Mouse (Mus musculus): ENCODE results near the gene Wbp2. TPM values are rescaled to one million over a fixed set of nuclear protein-coding genes. Genes with fewer than 3 reads are reported as not detected.
A peak's percentile ranks its signal among the peaks of the same experiment; 100 is the strongest.

Wbp2 gene
- polyA plus RNA-seq, 1 experiment: 334 TPM

GRCm38 (mm10) chr11:116087194-116088130 is 667 bp upstream of the Wbp2 start:
- Histone ChIP-seq H3K4me3 (ENCODE audit: low read depth, low read length) (peak overlapping the region; percentile 61), H3K27me3 (ENCODE audit: control insufficient read depth, insufficient read depth, low read length) (no peaks in the 10 kb centered on the region), H3K4me1 (ENCODE audit: control insufficient read depth, insufficient read depth, insufficient read length, low read length) (peaks cover 17% of the 10 kb centered on the region), H3K27ac (ENCODE audit: insufficient read depth, low read depth, low read length) (peak overlapping the region; percentile 97), H3K36me3 (ENCODE audit: control insufficient read depth, insufficient read depth, low read length) (peaks cover 13% of the 10 kb centered on the region)
- peak; percentile 10; the same call in 1 of the 2 replicates for TF ChIP-seq POLR2A (IDR thresholded peaks at IDR 0.05; ENCODE audit: low read depth, low read length)
- peak; percentile 81 for TF ChIP-seq CTCF (IDR thresholded peaks at IDR 0.05; ENCODE audit: extremely low read depth, insufficient read length, insufficient replicate concordance, low read depth, low read length)
- 1% methylated on average over 31 of the region's 31 CpGs for WGBS

- H3K4me3 ChIP-seq (ENCODE audit: low read depth, low read length): no peak overlapping the region
- no peak overlapping the region for H3K27ac ChIP-seq (ENCODE audit: insufficient read depth, low read depth, low read length)
- H3K4me1 ChIP-seq (ENCODE audit: control insufficient read depth, insufficient read depth, insufficient read length, low read length): peaks cover 17% of the 10 kb centered on the region
- no peak for TF ChIP-seq CTCF (IDR thresholded peaks at IDR 0.05; ENCODE audit: extremely low read depth, insufficient read length, insufficient replicate concordance, low read depth, low read length)
- TF ChIP-seq POLR2A (IDR thresholded peaks at IDR 0.05; ENCODE audit: low read depth, low read length): no peak
- 54% methylated on average over 6 of the region's 6 CpGs for WGBS
- H3K36me3 ChIP-seq (ENCODE audit: control insufficient read depth, insufficient read depth, low read length): peaks cover 46% of the 10 kb centered on the region
- H3K27me3 ChIP-seq (ENCODE audit: control insufficient read depth, insufficient read depth, low read length): no peaks in the 10 kb centered on the region
Observed at GRCm38 (mm10) chr11:116084166-116084565, 2.6 kb downstream of the Wbp2 start.

GRCm38 (mm10) chr11:116083096-116083672 is 3.6 kb downstream of the Wbp2 start:
- Histone ChIP-seq H3K27ac (ENCODE audit: insufficient read depth, low read depth, low read length) (no peak overlapping the region), H3K27me3 (ENCODE audit: control insufficient read depth, insufficient read depth, low read length) (no peaks in the 10 kb centered on the region), H3K36me3 (ENCODE audit: control insufficient read depth, insufficient read depth, low read length) (peaks cover 52% of the 10 kb centered on the region), H3K4me3 (ENCODE audit: low read depth, low read length) (no peak overlapping the region), H3K4me1 (ENCODE audit: control insufficient read depth, insufficient read depth, insufficient read length, low read length) (peaks cover 14% of the 10 kb centered on the region)
- no peak for TF ChIP-seq POLR2A (IDR thresholded peaks at IDR 0.05; ENCODE audit: low read depth, low read length)
- TF ChIP-seq CTCF (IDR thresholded peaks at IDR 0.05; ENCODE audit: extremely low read depth, insufficient read length, insufficient replicate concordance, low read depth, low read length): no peak
- 90% methylated on average over 14 of the region's 14 CpGs for WGBS

- Histone ChIP-seq H3K27ac (ENCODE audit: insufficient read depth, low read depth, low read length) (no peak overlapping the region), H3K27me3 (ENCODE audit: control insufficient read depth, insufficient read depth, low read length) (no peaks in the 10 kb centered on the region), H3K4me3 (ENCODE audit: low read depth, low read length) (no peak overlapping the region), H3K4me1 (ENCODE audit: control insufficient read depth, insufficient read depth, insufficient read length, low read length) (peaks cover 21% of the 10 kb centered on the region), H3K36me3 (ENCODE audit: control insufficient read depth, insufficient read depth, low read length) (peaks cover 52% of the 10 kb centered on the region)
- WGBS: 61% methylated on average over 6 of the region's 6 CpGs
- TF ChIP-seq POLR2A (IDR thresholded peaks at IDR 0.05; ENCODE audit: low read depth, low read length): no peak
- peak; percentile 64; the same call in 1 of the 2 replicates for TF ChIP-seq CTCF (IDR thresholded peaks at IDR 0.05; ENCODE audit: extremely low read depth, insufficient read length, insufficient replicate concordance, low read depth, low read length)
Observed at GRCm38 (mm10) chr11:116081081-116081480, 5.7 kb downstream of the Wbp2 start.

- Histone ChIP-seq H3K36me3 (ENCODE audit: control insufficient read depth, insufficient read depth, low read length) (peaks cover 52% of the 10 kb centered on the region), H3K27me3 (ENCODE audit: control insufficient read depth, insufficient read depth, low read length) (no peaks in the 10 kb centered on the region), H3K4me3 (ENCODE audit: low read depth, low read length) (no peak overlapping the region), H3K4me1 (ENCODE audit: control insufficient read depth, insufficient read depth, insufficient read length, low read length) (peaks cover 14% of the 10 kb centered on the region), H3K27ac (ENCODE audit: insufficient read depth, low read depth, low read length) (no peak overlapping the region)
- TF ChIP-seq CTCF (IDR thresholded peaks at IDR 0.05; ENCODE audit: extremely low read depth, insufficient read length, insufficient replicate concordance, low read depth, low read length) (no peak), POLR2A (IDR thresholded peaks at IDR 0.05; ENCODE audit: low read depth, low read length) (no peak)
- WGBS: 79% methylated on average over 10 of the region's 10 CpGs
Observed at GRCm38 (mm10) chr11:116079511-116079910, 7.3 kb downstream of the Wbp2 start.

GRCm38 (mm10) chr11:116078676-116079320 is 8.0 kb downstream of the Wbp2 start:
- WGBS: 79% methylated on average over 10 of the region's 10 CpGs
- Histone ChIP-seq H3K36me3 (ENCODE audit: control insufficient read depth, insufficient read depth, low read length) (peaks cover 49% of the 10 kb centered on the region), H3K4me3 (ENCODE audit: low read depth, low read length) (no peak overlapping the region), H3K27me3 (ENCODE audit: control insufficient read depth, insufficient read depth, low read length) (no peaks in the 10 kb centered on the region), H3K4me1 (ENCODE audit: control insufficient read depth, insufficient read depth, insufficient read length, low read length) (peaks cover 14% of the 10 kb centered on the region), H3K27ac (ENCODE audit: insufficient read depth, low read depth, low read length) (no peak overlapping the region)
- TF ChIP-seq CTCF (IDR thresholded peaks at IDR 0.05; ENCODE audit: extremely low read depth, insufficient read length, insufficient replicate concordance, low read depth, low read length) (no peak), POLR2A (IDR thresholded peaks at IDR 0.05; ENCODE audit: low read depth, low read length) (no peak)

All from small intestine, adult 2 months (tissue).